Mouse (Mus musculus) right cerebral cortex, postnatal 36 days (tissue): ENCODE measurements around the gene Osbpl5.
"Not testable (repeated sequence)": the region's sequence is repeated elsewhere in the genome, so short reads cannot be mapped to it uniquely, and the experiment has no call there.

Experiments used
- DNase-seq, 2 experiments: peaks; one replicate each; pipeline ENCODE4 v3.0.0; 2022; ENCODE audit warnings: low spot score in 2 of 2, mixed read lengths in 1 of 2

Gene Osbpl5

GRCm38 (mm10) chr7:143709395-143709794 lies 47.4 kb downstream of the Osbpl5 start:
- no peak for DNase-seq

GRCm38 (mm10) chr7:143706697-143707438 lies 49.9 kb downstream of the Osbpl5 start:
- peak; percentile 83 to 86 for DNase-seq

- no peak for DNase-seq
These were observed 60.6 kb downstream of the Osbpl5 start for GRCm38 (mm10) chr7:143696140-143696539.

- DNase-seq = no peak
These were observed 62.2 kb downstream of the Osbpl5 start for GRCm38 (mm10) chr7:143694550-143694949.

- DNase-seq = no peak
These were observed 63.9 kb downstream of the Osbpl5 start for GRCm38 (mm10) chr7:143692746-143693510.

GRCm38 (mm10) chr7:143691909-143692308 lies 64.9 kb downstream of the Osbpl5 start:
- no peak for DNase-seq

GRCm38 (mm10) chr7:143691181-143691580 lies 65.6 kb downstream of the Osbpl5 start:
- no peak for DNase-seq

- DNase-seq = no peak
These were observed 66.8 kb downstream of the Osbpl5 start for GRCm38 (mm10) chr7:143689946-143690345.

GRCm38 (mm10) chr7:143689481-143689880 lies 67.3 kb downstream of the Osbpl5 start:
- no peak for DNase-seq

GRCm38 (mm10) chr7:143686676-143687075 lies 70.1 kb downstream of the Osbpl5 start:
- DNase-seq = not testable (repeated sequence)

- DNase-seq = not testable (repeated sequence)
These were observed 70.6 kb downstream of the Osbpl5 start for GRCm38 (mm10) chr7:143686191-143686590.

GRCm38 (mm10) chr7:143685359-143686067 lies 71.3 kb downstream of the Osbpl5 start, which contains the start of gene Tnfrsf23:
Tnfrsf23 (minus strand) TSS chr7:143685872.
- DNase-seq = peak; percentile 72 to 82

GRCm38 (mm10) chr7:143684569-143684968 lies 72.2 kb downstream of the Osbpl5 start:
- DNase-seq = not testable (repeated sequence)

GRCm38 (mm10) chr7:143681566-143681965 lies 75.2 kb downstream of the Osbpl5 start:
- DNase-seq = no peak

GRCm38 (mm10) chr7:143680836-143681235 lies 75.9 kb downstream of the Osbpl5 start:
- DNase-seq = not testable (repeated sequence)

GRCm38 (mm10) chr7:143679650-143680049 lies 77.1 kb downstream of the Osbpl5 start:
- not testable (repeated sequence) for DNase-seq

GRCm38 (mm10) chr7:143666427-143667311 lies 90.1 kb downstream of the Osbpl5 start:
- no peak for DNase-seq

GRCm38 (mm10) chr7:143663470-143663869 lies 93.3 kb downstream of the Osbpl5 start:
- no peak for DNase-seq

- no peak for DNase-seq
These were observed 96.0 kb downstream of the Osbpl5 start for GRCm38 (mm10) chr7:143660797-143661196.

GRCm38 (mm10) chr7:143649769-143650346 lies 106.9 kb downstream of the Osbpl5 start:
- DNase-seq = not testable (repeated sequence)
